Mouse (Mus musculus) MEL (cell line): ENCODE results near the gene Bcorl1. TPM values are rescaled to one million over a fixed set of nuclear protein-coding genes. Genes with fewer than 3 reads are reported as not detected.

Experiments
- DNase-seq: peaks from one replicate; pipeline ENCODE4 v3.0.0; 2011; ENCODE audit warnings: low read depth, low spot score
- H3K27ac ChIP-seq: 2 replicates; pipeline ENCODE4 v1.5.1; 2012; ENCODE audit warnings: low read depth, mild to moderate bottlenecking, control low read depth, low read length, moderate library complexity; ENCODE audit not compliant: control insufficient read depth
- H3K27me3 ChIP-seq, 2 experiments: fragments of 150-350 bp in 1 of 2; sonication (generic) in 1 of 2; 2 replicates each; pipeline ENCODE4 v1.6.1; 2012; ENCODE audit warnings: low read length in 2 of 2, mild to moderate bottlenecking in 2 of 2, improper control_type of control experiment in 1 of 2, moderate library complexity in 1 of 2; ENCODE audit not compliant: insufficient read depth in 2 of 2, control insufficient read depth in 1 of 2
- H3K36me3 ChIP-seq, 2 experiments: 2 replicates each; pipeline ENCODE4 v1.6.1; 2012 to 2014; ENCODE audit warnings: low read length in 2 of 2, improper control_type of control experiment in 1 of 2, inconsistent platforms in 1 of 2, mild to moderate bottlenecking in 1 of 2; ENCODE audit not compliant: insufficient read depth in 2 of 2, control insufficient read depth in 1 of 2
- H3K4me1 ChIP-seq, 2 experiments: fragments of 150-350 bp in 1 of 2; sonication (generic) in 1 of 2; 2 replicates each; pipeline ENCODE4 v1.6.1; 2012; ENCODE audit warnings: low read length in 2 of 2, improper control_type of control experiment in 1 of 2, mild to moderate bottlenecking in 1 of 2; ENCODE audit not compliant: insufficient read depth in 2 of 2, control insufficient read depth in 1 of 2
- H3K4me3 ChIP-seq, 2 experiments: fragments of 150-350 bp in 1 of 2; sonication (generic) in 1 of 2; 2 replicates each; pipeline ENCODE4 v1.5.1; 2012; ENCODE audit warnings: low read depth in 2 of 2, low read length in 2 of 2, mild to moderate bottlenecking in 2 of 2, moderate library complexity in 2 of 2, control low read depth in 1 of 2, improper control_type of control experiment in 1 of 2; ENCODE audit not compliant: control insufficient read depth in 1 of 2, insufficient read depth in 1 of 2
- H3K79me2 ChIP-seq: 2 replicates; pipeline ENCODE4 v1.6.1; 2012; ENCODE audit warnings: mild to moderate bottlenecking, low read length, moderate library complexity; ENCODE audit not compliant: control insufficient read depth, poor library complexity, insufficient read depth
- H3K9ac ChIP-seq: 2 replicates; pipeline ENCODE4 v1.6.1; 2012; ENCODE audit warnings: low read depth, mild to moderate bottlenecking, control low read depth, low read length, moderate library complexity; ENCODE audit not compliant: control insufficient read depth, poor library complexity, severe bottlenecking
- H3K9me3 ChIP-seq: fragments of 150-350 bp; sonication (generic); replicated peaks from 2 replicates; pipeline ENCODE4 v1.6.1; 2012; ENCODE audit warnings: mild to moderate bottlenecking, low read length, improper control_type of control experiment, moderate library complexity; ENCODE audit not compliant: insufficient read depth
- EP300 ChIP-seq, 2 experiments: IDR thresholded peaks; 2 replicates each; pipeline ENCODE4 v1.6.1; 2011; ENCODE audit warnings: improper control_type of control experiment in 2 of 2, low read length in 2 of 2, low read depth in 1 of 2, mild to moderate bottlenecking in 1 of 2
- MAZ ChIP-seq: IDR thresholded peaks from 2 replicates; pipeline ENCODE4 v1.6.1; 2012; ENCODE audit warnings: low read depth, mild to moderate bottlenecking, inconsistent platforms, low read length, improper control_type of control experiment
- MEF2A ChIP-seq: IDR thresholded peaks from 2 replicates; pipeline ENCODE4 v1.6.1; 2014; ENCODE audit warnings: low read depth, mild to moderate bottlenecking, inconsistent platforms, low read length, improper control_type of control experiment; ENCODE audit not compliant: poor library complexity, insufficient replicate concordance, severe bottlenecking; ENCODE audit errors: extremely low read depth
- MYC ChIP-seq: IDR thresholded peaks from 2 replicates; pipeline ENCODE4 v1.6.1; 2011; ENCODE audit warnings: low read depth, mild to moderate bottlenecking, low read length, improper control_type of control experiment, moderate library complexity
- NELFE ChIP-seq: IDR thresholded peaks from 2 replicates; pipeline ENCODE4 v1.6.1; 2011; ENCODE audit warnings: low read depth, low read length, improper control_type of control experiment
- POLR2A ChIP-seq, 2 experiments: IDR thresholded peaks; 2 replicates each; pipeline ENCODE4 v1.6.1; 2011 to 2012; ENCODE audit warnings: low read length in 2 of 2, mild to moderate bottlenecking in 2 of 2, control low read depth in 1 of 2, improper control_type of control experiment in 1 of 2, low read depth in 1 of 2, moderate library complexity in 1 of 2; ENCODE audit not compliant: control insufficient read depth in 1 of 2, insufficient read depth in 1 of 2, poor library complexity in 1 of 2
- POLR2AphosphoS2 ChIP-seq: IDR thresholded peaks from 2 replicates; pipeline ENCODE4 v1.6.1; 2011; ENCODE audit warnings: low read length, improper control_type of control experiment
- POLR2AphosphoS5 ChIP-seq: IDR thresholded peaks from 2 replicates; pipeline ENCODE4 v1.6.1; 2012; ENCODE audit warnings: low read depth, borderline replicate concordance, mild to moderate bottlenecking, inconsistent platforms, low read length, moderate library complexity, mixed read lengths
- SMC3 ChIP-seq: IDR thresholded peaks from 2 replicates; pipeline ENCODE4 v1.6.1; 2011; ENCODE audit warnings: low read depth, low read length, improper control_type of control experiment
- TBP ChIP-seq: IDR thresholded peaks from 2 replicates; pipeline ENCODE4 v1.8.0; 2011; ENCODE audit warnings: low read depth, low read length, improper control_type of control experiment
- ZNF384 ChIP-seq: IDR thresholded peaks from 2 replicates; pipeline ENCODE4 v1.6.1; 2012; ENCODE audit warnings: low read depth, mild to moderate bottlenecking, inconsistent platforms, low read length, improper control_type of control experiment
- polyA plus RNA-seq, 2 experiments: library from polyadenylated mRNA; stranded (reverse) in 1 of 2; unstranded in 1 of 2; fragments of >175 nt in 1 of 2; fragments of >200 nt in 1 of 2; gene quantifications; 2 replicates each; pipeline versions ENCODE4 v1.2.1 to v1.2.4; 2012; ENCODE audit warnings: low replicate concordance in 2 of 2, low read depth in 1 of 2; ENCODE audit not compliant: insufficient read length in 2 of 2, insufficient read depth in 1 of 2, missing spikeins in 1 of 2
- total RNA-seq: library from RNA; depleted of rRNA; stranded (reverse); fragments of 300-350 nt; gene quantifications from 2 replicates; pipeline ENCODE4 v1.2.3, GENCODE M21; 2012

Gene Bcorl1
- total and polyA plus RNA-seq, 3 experiments, result 3.0 to 12.9 TPM; not detected in 1

GRCm38 (mm10) chrX:48409611-48410387 is 68.6 kb downstream of the Bcorl1 start (continued):
- TF ChIP-seq MEF2A, result no peak
- TF ChIP-seq MAZ, result no peak

GRCm38 (mm10) chrX:48410388-48410776 is 69.2 kb downstream of the Bcorl1 start:
- Histone ChIP-seq H3K9me3 (no peaks in the 10 kb centered on the region), H3K79me2 (no peaks in the 10 kb centered on the region), H3K9ac (0 out of 2 replicates have a peak overlapping the region, but pooled peaks have one; percentile 24)
- TF ChIP-seq POLR2AphosphoS2, result no peak
- TF ChIP-seq POLR2AphosphoS5, result no peak
- TF ChIP-seq, all 39 proteins: peak for 0
- H3K36me3 ChIP-seq, result peaks cover 0 to 2% of the 10 kb centered on the region in 2 experiments; a peak in 3 of 4 replicates
- no peaks in the 10 kb centered on the region for H3K4me1 ChIP-seq
- no peak overlapping the region for H3K27ac ChIP-seq
- no peaks in the 10 kb centered on the region for H3K27me3 ChIP-seq
- no peak overlapping the region for H3K4me3 ChIP-seq
- no peak for DNase-seq

GRCm38 (mm10) chrX:48412629-48413028 is 71.5 kb downstream of the Bcorl1 start:
- Histone ChIP-seq H3K9me3 (no peaks in the 10 kb centered on the region), H3K4me3 (no peak overlapping the region), H3K27me3 (no peaks in the 10 kb centered on the region), H3K79me2 (no peaks in the 10 kb centered on the region), H3K9ac (no peak overlapping the region), H3K27ac (no peak overlapping the region), H3K4me1 (no peaks in the 10 kb centered on the region), H3K36me3 (peaks cover 0 to 2% of the 10 kb centered on the region in 2 experiments; a peak in 3 of 4 replicates)
- no peak for TF ChIP-seq MYC
- TF ChIP-seq EP300 (IDR thresholded peaks at IDR 0.05; ENCODE audit: low read depth in 1 of 2, low read length in 2 of 2), result no peak
- no peak for TF ChIP-seq SMC3
- TF ChIP-seq POLR2AphosphoS5, result no peak
- no peak for TF ChIP-seq ZNF384
- TF ChIP-seq POLR2A (IDR thresholded peaks at IDR 0.05; ENCODE audit: control insufficient read depth in 1 of 2, insufficient read depth in 1 of 2, low read depth in 1 of 2, low read length in 2 of 2, poor library complexity in 1 of 2), result no peak
- DNase-seq, result peak; percentile 2

- H3K36me3 ChIP-seq, result peaks cover 0 to under 1% of the 10 kb centered on the region in 2 experiments; a peak in 3 of 4 replicates
Measured at GRCm38 (mm10) chrX:48414291-48414690, 73.1 kb downstream of the Bcorl1 start.

More at GRCm38 (mm10) chrX:48414291-48414690, 73.1 kb downstream of the Bcorl1 start:
- Histone ChIP-seq H3K4me3 (no peak overlapping the region), H3K9me3 (no peaks in the 10 kb centered on the region), H3K79me2 (no peaks in the 10 kb centered on the region)
- TF ChIP-seq NELFE (no peak), TBP (no peak)
- TF ChIP-seq, all 39 proteins: peak for 0
- no peaks in the 10 kb centered on the region for H3K4me1 ChIP-seq
- no peaks in the 10 kb centered on the region for H3K27me3 ChIP-seq
- no peak overlapping the region for H3K9ac ChIP-seq
- peak; percentile 0 for DNase-seq
- H3K27ac ChIP-seq, result no peak overlapping the region
